Mouse (Mus musculus): Measurements from ENCODE around the gene Fndc10.
"Not testable (repeated sequence)": the region's sequence is repeated elsewhere in the genome, so short reads cannot be mapped to it uniquely, and the experiment has no call there.

The Fndc10 gene

DNA sequence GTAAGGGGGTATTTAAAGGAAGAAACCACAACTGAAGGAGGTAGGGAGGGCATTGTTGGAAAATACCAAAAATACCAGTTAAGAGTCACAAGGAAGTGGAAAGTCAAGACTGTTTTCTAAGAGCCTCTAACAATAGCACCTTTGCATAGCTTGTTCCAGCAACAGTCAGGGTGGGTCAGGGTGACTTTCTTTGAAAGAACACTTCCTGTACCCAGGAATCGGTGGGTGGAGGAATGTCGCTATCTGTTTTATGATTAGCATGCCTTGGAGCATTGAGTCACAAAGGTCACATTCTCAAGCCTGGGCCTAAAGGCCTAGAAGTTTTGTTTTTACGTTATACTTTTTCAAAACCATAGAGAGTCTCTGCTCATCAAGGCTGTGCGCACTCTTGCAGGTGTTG, 6.4 kb upstream of the Fndc10 start:
- DNase-seq (ENCODE audit: low spot score) = not testable (repeated sequence)

DNA sequence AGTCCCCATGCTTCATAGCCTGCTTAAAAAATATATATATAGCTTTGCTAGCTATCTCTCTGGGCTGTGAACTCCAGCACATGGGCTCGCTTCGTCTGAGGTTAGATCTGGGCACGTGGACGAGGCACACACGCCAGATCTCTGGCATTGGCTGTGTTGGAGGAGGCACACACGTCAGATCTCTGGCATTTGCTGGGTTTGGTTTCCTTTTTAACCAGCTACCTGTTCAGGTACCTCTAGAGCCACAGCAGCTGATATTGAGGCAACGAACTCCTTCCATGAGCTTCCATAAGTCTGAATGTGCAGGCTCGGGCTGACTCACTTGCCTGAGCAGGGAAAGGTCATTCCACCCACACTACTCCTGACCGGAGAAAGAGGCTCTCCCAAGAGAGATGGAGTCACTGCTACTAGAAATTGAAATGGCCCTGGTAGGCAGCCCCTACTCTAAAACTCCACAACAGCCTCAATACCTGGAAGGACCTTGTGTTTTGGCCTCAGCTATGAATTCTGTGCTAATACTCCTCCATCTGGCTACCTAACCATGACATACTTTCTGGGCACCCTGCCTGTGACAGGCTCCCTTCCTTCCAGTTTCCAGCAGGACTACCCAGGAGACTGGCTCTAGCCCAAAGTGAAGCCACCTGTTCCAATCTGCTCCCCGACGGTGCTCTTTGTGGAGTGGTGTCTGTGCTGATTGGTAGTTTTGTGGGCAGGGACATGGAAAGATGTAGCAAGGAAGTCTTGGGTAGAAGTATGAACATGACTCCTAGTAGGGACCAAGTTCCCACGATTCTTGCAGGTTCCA, 3.4 kb upstream of the Fndc10 start:
- peak; percentile 27 for DNase-seq (ENCODE audit: low spot score)

DNA sequence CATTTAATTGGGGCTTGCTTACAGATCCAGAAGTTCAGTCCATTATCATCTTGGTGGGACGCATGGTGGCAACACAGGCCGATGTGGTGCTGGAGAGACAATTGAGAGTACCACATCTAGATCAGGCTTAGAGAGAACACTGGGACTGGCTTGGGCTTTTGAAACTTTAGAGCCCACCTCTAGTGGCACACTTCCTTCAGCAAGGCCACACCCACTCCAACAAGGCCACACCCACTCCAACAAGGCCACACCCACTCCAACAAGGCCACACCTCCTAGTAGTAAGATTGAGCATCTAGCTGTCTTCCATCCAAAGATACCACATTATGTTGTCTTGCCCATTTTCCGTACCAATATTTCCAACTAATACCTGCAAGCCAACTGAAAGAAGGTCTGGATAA, 1.7 kb upstream of the Fndc10 start:
- no peak for DNase-seq (ENCODE audit: low spot score)

DNA sequence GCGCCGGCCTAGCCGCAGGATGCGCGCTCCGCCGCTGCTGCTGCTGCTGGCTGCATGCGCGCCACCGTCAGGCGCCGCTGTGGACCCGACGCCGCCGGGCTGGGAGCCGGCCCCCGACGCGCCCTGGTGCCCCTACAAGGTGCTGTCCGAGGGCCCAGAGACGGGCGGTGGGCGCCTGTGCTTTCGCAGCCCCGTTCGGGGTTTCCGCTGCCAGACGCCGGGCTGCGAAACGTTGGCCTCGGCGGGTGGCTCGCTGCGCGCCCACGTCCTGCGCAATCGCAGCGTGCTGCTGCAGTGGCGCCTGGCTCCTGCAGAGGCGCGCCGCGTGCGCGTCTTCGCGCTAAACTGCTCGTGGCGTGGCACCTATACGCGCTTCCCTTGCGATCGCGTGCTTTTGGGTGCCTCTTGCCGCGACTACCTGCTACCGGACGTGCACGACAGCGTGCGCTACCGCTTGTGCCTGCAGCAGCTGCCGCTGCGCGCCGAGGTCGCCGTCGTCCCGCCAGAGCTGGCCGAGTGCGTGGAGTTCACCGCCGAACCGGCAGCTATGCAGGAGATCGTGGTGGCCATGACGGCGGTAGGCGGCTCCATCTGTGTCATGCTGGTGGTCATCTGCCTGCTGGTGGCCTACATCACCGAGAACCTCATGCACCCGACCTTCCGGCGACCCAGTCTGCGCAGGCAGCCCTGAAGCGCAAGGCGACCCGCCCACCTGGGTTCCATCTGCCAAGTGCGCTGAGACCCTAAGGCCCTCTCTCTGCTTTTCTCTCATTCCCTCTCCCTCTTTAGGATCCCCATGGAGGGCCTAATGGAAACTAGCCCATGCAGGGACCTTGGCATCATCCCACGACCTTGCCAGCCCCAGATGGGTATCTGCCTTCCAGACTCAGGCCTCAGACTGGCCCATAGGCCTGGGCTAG, 600 bp downstream of the Fndc10 start:
- peak; percentile 82 for DNase-seq (ENCODE audit: low spot score)

DNA sequence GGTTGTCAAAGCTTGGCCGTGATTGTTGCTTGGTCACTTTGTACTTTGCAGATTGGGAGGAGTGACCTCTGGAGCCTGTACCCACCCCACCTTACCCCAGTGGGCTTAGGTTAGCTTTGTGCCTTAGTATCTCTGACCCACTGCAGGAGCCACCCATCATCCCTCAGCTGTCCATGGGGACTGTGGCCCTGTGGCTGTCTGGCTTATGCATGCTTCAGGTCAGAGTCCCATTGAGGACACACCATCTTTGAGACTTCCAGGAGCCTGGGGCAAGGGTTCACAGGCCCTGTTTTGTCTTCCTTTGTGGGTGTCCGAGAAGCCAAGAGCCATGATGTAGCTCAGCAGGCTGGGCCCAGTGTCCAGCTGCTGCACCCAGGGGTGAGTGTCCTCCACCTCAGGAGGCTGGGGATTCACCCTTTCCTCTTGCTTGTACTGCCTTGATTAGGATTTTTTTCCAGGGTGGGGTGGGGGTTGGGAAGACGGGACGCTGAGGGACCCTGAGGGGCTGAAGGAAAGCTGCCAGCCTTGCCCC, 1.5 kb downstream of the Fndc10 start:
- no peak for DNase-seq (ENCODE audit: low spot score)

DNA sequence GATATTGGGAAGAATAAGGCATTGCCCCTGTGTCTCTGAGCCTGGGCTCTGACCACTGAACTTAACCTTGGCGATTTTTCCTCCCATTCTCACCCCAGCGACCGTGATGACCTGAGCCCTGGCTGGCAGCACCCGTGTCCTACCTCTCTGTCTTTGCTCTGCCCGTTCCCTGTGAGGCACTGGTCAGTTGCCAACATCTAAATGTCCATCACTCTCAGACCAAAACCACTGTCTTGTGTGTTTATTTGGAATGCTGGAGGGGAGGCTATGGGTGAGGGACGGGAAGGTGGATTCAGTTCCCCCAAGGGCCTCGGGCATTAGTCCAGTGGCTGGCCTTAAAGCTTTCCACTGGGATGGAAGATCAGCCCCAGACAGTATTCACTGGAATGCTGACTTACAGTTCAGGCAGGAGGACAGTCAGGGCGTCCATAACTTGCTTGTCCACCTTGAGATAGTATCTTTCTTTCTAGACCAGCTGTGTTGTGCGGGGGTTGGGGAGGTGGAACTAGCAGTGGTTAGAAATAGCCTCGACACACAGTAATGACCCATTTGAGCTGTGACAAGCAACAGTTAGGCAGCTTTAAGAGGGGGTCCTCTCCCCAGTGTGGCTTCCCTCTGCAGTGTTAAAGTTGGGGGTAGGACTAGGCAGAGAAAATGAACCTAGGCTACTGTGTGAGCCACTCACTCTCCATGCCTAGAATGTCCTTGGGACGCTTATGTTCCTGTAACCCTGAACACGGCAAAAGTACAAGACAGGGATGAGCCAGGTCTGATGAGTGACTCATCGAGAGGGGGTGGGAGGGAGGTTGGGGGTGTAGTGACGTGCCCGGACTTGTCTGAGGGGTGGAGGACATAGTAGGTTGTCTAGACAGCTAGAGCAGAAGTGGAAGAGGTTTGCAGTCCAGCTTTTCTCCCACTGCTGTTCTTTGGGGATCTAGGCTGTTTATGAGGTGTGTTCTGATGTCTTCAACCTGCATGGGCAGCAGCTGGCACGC, 2.4 kb downstream of the Fndc10 start:
- peak; percentile 36 for DNase-seq (ENCODE audit: low spot score)

DNA sequence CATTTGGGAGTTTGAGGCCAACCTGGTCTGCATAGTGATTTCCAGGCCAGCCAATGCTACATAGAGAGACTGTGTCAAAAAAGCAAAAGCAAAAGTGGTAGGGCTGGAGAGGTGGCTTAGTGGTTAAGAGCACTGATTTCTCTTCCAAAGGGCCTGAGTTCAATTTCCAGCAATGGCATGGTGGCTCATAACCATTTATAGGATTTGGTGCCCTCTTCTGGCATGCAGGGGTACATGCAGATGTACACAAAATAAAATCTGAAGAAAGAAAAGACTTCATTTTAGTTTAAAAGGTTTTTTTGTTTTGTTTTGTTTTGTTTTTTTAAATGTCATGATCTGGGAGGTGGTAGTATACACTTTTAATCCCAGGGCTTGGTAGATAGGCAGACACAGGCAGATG, 6.3 kb downstream of the Fndc10 start:
- peak; percentile 38 for DNase-seq (ENCODE audit: low spot score)

DNA sequence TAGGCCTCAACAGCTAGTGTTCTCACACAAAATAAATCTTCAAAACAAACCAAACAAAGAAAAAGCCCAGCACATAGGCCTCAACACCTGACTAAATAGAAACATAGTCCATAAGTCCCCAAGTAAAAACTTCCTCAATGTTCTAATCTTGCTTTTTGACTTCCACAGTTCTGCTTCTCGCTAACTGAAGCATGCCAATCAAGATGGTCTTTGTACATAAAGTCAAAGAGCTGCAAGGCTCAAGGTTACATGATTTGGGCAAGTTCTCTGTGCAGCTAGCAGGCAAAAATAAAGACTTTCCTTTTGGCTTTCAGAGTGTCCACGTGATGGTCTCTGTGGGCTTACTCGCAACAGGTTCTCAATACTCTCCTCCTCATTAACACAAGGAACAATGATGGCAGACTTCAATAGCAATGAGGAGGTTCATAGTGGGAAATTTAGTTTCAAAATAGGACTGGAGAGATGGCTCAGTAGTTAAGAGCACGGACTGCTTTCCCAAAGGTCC, 9.3 kb downstream of the Fndc10 start:
- no peak for DNase-seq (ENCODE audit: low spot score)

DNA sequence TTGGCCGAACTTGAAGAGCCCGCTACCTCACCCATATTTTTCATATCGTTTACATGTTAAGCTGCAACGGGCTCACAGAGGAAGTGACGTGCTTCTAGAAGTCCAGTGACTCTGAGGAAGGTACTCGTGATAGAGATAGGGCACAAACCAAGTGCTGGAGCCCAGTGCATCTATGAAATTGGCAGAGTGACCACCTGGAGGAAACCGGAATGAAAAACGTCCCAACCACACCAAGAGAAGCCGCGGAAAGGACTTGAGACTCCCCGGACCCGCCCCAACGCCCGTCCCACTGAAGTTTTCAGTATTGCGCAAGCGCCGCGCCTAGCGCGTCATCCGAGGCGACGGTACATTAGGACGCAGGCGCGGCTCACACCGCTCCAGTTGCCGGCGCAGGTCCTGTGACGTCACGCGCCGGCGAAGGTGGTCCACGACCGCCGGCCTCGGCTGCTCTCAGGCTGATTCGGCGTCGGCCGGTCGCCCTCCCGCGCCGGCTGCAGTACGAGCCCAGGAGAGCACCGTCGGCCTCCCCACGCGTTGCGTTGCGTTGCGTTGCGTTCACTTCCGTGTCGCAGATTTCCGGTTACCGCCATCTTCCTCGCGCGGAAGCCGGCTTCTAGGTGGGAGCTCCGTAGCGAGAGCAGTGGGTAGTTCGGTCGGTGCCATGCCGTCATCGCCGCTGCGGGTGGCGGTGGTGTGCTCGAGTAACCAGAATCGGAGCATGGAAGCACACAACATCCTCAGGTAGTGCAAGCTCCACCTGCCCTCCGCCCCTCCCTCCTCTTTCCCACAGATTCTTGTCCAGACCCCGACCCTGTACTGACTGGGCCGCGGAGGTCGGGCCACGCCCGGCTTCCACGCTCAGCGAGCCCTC, 10.8 kb downstream of the Fndc10 start, which contains the start of gene Ssu72:
Gene Ssu72, plus strand, starts transcription at position 80 of the 871 bp plus-strand sequence.
- DNase-seq (ENCODE audit: low spot score) = peak; percentile 95

DNA sequence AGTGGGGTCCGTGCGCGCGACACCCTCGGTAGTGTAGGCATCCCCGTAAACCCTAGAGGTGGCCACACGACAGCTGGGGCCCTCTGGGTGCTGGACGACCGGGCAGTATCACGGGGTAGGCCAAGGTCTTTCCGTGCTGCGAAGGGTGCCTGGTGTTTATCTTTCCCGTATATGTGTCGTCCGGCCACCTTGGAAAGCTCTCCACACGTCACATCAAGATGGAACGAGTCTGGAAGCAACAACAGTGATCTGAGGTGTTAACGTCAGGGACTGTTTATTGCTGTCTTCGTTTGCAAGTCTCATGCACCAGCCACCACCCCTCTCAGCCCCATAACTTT, 11.4 kb downstream of the Fndc10 start:
- peak; percentile 60 for DNase-seq (ENCODE audit: low spot score)

DNA sequence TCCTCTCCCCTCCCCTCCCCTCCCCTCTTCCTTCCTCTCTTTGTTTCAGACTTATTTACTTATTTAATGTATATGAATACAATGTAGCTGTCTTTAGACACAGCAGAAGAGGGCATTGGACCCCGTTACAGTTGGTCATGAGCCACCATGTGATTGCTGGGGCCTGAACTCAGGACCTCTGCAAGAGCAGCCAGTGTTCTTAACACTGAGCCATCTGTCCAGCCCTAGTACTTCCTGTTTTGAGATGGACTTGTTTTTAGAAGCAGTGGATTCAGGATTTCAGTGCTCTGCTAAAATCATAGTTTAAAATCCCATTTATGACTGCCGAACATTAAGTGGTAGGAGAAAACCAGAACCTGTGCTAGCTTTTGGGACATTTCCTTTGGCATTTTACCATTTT, 14.4 kb downstream of the Fndc10 start:
- no peak for DNase-seq (ENCODE audit: low spot score)

DNA sequence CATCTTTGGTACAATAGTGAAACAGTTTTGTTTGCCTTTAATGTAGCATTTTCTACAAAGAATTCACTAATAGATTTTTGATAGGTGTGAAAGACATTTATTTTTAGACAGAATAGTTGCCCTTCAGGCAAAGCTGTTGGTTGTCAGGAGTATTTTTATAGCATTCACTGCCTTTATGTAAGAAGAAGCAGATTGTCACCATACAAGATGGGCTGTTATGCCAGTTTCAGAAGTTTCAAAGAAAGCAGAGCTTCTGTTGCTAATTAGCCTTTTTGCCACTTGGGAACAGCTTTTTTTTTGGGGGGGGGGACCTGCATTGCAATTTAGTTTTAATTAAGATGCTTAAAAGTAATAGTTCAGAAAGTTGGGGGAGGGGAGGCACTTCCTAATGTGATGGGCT, 14.8 kb downstream of the Fndc10 start:
- no peak for DNase-seq (ENCODE audit: low spot score)

DNA sequence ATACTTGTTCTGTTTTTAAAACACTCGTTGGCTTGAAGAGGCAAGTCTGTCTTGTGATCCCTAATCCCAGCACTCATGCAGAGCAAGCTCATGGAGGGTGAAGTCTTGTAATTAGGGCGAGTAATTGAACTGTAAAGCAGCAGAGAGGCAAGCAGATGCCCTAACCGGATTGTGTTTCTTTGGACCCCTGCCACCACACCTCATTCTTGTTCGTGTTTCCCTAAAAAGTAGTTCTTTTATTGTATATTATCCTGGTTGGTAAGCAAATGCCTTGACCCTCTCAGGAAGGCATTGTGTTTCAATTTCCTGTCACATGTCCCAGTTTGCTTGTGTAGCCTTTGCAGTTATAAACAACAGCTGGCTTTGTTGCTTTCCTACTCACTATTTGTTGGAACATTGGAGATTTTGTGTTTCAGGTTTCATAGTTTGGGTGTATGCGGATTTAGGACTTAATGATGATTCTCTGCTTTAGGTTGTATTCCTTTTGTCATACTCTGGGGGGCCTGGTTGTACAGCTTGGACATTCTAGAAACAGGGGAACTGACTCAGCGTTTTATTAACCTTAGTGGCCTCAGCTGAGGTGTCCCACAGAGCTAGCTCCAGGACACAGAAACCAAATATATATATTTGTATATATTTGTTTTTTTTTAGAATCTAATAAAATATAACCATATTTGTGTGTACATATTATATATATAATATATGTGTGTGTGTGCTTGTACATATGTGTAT, 16.5 kb downstream of the Fndc10 start:
- peak; percentile 54 for DNase-seq (ENCODE audit: low spot score)

DNA sequence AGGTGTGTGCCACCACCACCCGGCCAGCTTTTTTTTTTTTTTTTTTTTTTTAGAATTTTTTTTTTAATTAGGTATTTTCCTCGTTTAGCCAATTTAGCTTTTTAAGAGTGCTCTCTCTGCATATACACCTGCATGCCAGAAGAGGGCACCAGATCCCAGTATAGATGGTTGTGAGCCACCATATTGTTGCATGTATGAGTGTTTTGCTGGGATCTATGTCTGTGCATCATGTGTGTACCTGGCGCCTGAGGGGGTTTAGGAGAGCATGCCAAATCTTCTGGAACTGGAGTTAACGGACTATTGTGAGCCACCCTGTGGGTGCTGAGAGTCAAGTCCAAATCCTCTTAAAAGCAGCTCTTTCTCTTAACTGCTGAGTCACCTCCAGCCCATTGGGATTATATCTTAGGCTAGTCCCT, 27.5 kb downstream of the Fndc10 start:
- peak; percentile 35 for DNase-seq (ENCODE audit: low spot score)

DNA sequence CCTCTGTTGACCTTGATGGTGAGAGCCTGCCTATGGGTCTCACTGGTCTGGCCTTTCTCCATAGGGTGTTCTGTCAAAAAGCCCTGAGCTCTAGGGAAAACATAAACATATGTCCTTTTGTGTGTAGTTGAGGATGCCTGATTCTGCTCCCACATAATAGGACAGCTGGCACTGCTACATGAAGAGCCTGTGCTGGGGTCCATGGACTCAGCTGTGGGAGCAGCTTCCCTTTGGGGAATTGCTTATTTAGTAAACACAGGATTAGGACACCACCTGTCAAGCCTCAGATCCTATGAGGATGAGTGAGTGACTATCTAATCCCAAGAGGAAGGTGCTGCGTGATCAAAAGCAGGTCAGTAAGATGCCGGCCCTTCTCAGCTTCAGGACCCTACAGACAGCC, 33.9 kb downstream of the Fndc10 start:
- DNase-seq (ENCODE audit: low spot score) = no peak

DNA sequence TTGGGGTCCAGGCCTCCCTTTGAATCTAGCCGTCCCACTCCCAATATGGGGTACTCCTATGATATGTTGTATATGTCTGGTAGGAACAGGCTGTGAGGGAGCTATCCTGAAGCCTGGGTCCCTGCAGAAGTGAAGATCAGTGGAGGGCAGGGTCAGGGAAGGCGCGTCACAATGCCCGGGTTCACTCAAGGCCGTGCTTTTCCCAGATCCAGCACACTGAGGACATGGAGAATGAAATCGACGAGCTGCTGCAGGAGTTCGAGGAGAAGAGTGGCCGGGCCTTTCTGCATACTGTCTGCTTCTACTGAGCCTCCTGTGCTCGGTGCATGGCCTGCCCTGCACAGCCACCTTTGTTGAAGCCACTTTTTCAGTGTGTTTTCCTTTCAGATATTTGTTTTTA, 39.1 kb downstream of the Fndc10 start:
- no peak for DNase-seq (ENCODE audit: low spot score)

DNA sequence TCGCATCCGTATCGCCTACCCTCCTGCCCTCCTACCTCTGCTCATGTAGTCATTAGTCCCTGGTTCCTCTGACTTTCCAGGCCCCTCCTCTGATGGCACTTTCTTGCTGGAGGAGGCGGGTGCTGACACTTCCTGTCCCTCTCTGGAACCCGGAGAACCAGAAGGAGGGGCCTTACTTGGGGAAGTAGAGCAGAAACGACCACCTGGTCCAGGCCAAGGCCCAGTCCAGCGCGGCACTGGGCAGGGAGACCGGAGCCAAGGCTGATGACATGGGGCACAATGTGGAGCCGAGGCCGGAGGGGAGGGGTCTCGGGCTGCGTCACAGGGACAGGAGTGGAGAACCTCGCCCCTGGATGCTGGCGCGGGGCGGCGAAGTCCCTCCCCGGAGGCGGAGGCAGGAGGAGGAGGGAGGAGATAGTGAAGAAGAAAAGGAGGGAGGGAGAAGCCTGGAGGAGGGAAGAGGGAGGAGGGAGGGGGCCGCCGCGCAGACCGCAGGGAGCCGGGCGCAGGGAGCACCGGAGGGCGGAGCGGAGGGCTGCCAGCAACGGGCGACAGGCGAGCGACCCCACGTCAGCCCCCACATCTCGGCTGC, 40.3 kb downstream of the Fndc10 start, which contains the start of gene Tmem240:
Gene Tmem240, plus strand, starts transcription at position 451 of the 592 bp plus-strand sequence.
- DNase-seq (ENCODE audit: low spot score) = peak; percentile 97

DNA sequence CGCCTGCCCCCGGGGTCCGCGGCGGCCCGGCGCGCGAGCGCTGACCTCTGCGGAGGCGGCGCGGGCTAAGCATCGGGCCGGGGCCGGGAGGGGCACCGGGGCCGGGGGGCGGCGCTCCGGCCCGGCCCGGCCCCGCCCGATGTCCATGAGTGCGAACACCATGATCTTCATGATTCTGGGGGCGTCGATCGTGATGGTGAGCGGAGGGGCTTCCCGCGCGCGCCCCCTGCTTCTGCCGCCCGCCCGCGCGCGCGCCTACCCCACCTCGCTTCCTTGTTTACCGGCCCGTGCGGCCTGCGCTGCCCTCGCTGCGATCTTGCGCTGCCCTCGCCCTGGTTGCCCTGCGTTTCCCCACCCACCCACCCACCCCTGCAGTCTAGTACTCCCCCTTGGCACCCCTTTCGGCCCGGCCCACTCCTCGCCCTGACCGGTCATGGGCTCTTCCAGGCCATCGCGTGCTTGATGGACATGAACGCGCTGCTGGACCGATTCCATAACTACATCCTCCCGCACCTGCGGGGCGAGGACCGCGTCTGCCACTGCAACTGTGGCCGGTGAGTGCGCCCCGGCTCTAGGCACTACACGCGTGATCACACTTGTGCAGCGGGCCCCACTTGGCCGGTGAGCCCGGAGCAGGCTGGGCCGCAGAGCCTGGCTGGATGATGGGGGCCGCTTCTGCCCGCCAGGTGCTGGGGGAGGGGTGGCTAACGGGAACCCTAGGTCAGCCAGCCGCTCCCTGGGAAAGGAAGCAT, 41.0 kb downstream of the Fndc10 start:
- peak; percentile 72 for DNase-seq (ENCODE audit: low spot score)
